Mouse (Mus musculus) embryo, embryonic 11 days (tissue): Measurements from ENCODE around the gene Olfr1413.

ENCODE experiments used
- DNase-seq: peaks from one replicate; pipeline ENCODE4 v3.0.0-alpha.2; 2015

The Olfr1413 gene

GRCm38 (mm10) chr1:92571022-92571421 lies at the start of gene Olfr1413:
Olfr1413 (plus strand) TSS chr1:92571322.
- no peak for DNase-seq

GRCm38 (mm10) chr1:92521376-92521775 lies 49.7 kb upstream of the Olfr1413 start:
- peak; percentile 70 for DNase-seq

- no peak for DNase-seq
These were observed 47.4 kb upstream of the Olfr1413 start for GRCm38 (mm10) chr1:92523764-92524163.

GRCm38 (mm10) chr1:92536972-92537371 lies 34.1 kb upstream of the Olfr1413 start:
- no peak for DNase-seq

GRCm38 (mm10) chr1:92539071-92539470 lies 32.1 kb upstream of the Olfr1413 start:
- no peak for DNase-seq

DNA sequence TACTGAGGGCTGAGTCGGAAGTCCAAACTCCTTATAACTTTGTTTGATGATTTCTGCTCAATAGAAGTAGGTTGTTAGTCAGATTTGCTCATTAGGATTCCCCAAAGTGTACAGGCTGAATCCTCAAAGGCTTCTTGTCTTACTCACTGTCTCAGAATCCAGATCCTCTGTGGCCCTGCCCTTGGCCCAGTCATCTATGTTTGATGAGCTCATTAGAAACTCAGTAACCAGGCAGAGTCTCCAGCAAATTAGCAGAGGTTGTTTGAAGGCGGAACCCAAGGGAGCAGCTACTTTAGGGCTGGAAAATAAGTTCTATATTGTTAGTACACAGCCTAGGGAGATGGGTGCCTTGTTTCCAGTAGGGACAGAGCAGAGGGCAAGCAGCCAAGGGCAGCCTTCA lies 25.2 kb upstream of the Olfr1413 start:
- no peak for DNase-seq

DNA sequence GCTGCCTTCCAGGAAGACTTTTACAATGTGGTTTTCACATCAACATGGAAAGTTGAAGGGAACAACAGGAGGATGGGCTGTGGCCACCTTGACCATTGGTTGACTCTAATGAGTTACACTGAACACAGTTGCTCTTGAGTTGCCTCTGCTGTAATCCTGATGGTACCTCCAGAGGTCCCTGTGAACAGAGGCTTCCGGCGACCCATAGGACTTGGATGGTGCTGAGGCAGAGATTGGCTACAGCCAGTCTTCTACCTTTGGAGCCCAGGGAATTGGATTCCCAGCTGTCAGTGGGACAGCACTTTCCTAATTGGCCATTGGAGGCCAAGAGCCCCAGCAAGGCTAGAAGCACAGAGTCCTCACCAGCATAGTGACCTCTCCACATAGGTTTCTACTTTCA lies 14.4 kb downstream of the Olfr1413 start, which contains the start of gene Olfr1412:
Olfr1412 (plus strand) TSS at position 301 of the 400 bp plus-strand sequence.
- DNase-seq = no peak

GRCm38 (mm10) chr1:92594111-92594510 lies 23.0 kb downstream of the Olfr1413 start, which contains the start of gene Olfr1411:
Olfr1411 (plus strand) TSS chr1:92594411.
- DNase-seq = no peak

- DNase-seq = no peak
These were observed 24.9 kb downstream of the Olfr1413 start for GRCm38 (mm10) chr1:92596019-92596418.

GRCm38 (mm10) chr1:92605482-92605881 lies 34.4 kb downstream of the Olfr1413 start, which contains the start of gene Olfr1410:
Olfr1410 (plus strand) TSS chr1:92605782.
- DNase-seq = no peak

- no peak for DNase-seq
These were observed 36.6 kb downstream of the Olfr1413 start for GRCm38 (mm10) chr1:92607711-92608110.

DNA sequence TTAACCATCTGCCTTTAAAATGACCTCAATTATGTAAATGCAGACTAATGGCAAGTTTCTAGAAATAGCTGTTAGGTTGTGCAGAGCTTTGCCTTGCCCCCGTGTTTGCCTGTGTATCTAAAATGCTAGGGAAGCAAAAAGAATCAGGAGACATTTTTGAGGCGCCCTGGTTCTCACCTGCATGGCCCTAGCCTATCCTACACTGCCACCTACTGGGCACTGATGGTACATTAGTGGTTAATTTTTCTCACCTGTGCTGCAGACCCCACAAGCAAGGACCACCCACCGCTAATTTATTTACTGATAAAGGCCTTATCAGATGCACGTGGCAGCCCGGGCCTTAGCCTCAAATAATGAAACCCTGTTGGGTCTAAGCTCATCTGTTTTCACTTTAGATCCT lies 39.9 kb downstream of the Olfr1413 start:
- peak; percentile 69 for DNase-seq

DNA sequence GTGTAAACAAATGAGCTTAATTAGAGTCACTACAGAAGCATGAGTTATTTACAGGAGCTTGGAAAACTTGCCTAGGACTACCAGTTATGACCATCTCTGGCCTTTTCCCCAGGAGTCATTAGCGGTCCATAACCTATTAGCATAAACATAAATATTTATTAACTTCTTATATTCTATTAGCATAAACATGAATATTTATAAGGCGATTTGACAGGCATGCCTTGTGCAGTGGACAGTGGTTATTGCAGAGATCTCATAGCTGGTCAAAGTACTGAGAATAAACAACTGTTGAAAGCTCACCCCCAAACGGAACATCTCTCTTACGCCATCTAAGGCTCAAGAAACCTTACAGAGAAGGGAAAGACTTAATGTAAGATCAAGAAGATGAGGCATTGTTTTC lies 42.1 kb downstream of the Olfr1413 start:
- no peak for DNase-seq

GRCm38 (mm10) chr1:92614516-92614915 lies 43.4 kb downstream of the Olfr1413 start:
- peak; percentile 43 for DNase-seq

GRCm38 (mm10) chr1:92616046-92616445 lies 44.9 kb downstream of the Olfr1413 start:
- DNase-seq = no peak

DNA sequence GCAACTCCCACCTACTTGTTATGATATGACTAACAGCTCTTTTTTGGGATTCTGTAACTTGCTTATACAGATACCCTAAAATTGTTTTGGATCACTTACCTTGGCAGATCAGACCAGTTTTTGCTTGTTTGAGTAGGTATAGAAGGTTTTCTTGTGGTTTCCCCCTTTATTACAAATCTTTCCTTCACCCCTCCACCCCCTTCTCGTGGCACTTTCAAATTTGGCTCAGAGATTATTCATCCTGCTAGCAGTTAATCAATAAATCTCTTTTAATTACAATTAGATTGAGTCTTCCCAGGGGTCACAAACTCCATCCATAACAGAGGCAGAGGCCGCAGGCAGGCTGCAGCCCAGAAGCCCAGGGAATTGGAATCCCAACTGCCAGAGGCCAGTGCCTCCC lies 46.4 kb downstream of the Olfr1413 start, which contains the start of gene Olfr12:
Olfr12 (plus strand) TSS at position 301 of the 400 bp plus-strand sequence.
- no peak for DNase-seq

DNA sequence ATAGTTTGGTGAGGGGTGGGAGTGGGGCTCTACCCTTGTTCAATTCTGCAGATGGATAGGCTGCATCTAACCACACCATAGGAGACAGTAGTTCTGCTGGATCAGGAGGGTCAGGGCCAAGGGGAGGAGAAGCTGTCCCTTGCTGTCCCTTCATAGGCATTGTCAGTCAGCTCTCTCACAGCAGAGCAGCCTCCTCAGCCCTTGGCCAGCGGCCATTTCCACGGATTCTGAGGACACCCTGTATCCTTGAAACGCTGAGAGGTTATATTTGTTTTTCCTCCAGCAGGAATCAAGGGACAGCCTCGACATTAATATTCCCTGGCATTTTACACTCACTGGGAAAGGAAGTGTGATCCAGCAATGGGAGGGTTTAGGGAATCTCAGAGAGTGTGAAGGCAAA lies 47.2 kb downstream of the Olfr1413 start:
- no peak for DNase-seq
